Mouse (Mus musculus) hindbrain, embryonic 12.5 days (tissue): ENCODE data around the gene 4933430I17Rik. TPM values are rescaled to one million over a fixed set of nuclear protein-coding genes. Genes with fewer than 3 reads are reported as not detected.

Experiments
- ATAC-seq: fragments of 200-750 bp; cut with Nextera tagmentation; 2 replicates; pipeline ENCODE4 v1.8.0; 2017; ENCODE audit warnings: moderate TSS enrichment; ENCODE audit not compliant: low FRiP score
- H3K27ac ChIP-seq: fragments of 300-500 bp; sonication (generic); 2 replicates; pipeline ENCODE4 v1.5.1; 2016; ENCODE audit warnings: mild to moderate bottlenecking
- H3K27me3 ChIP-seq: fragments of 300-500 bp; sonication (generic); 2 replicates; pipeline ENCODE4 v1.6.1; 2016; ENCODE audit warnings: mild to moderate bottlenecking
- H3K36me3 ChIP-seq: fragments of 300-500 bp; sonication (generic); 2 replicates; pipeline ENCODE4 v1.6.1; 2016; ENCODE audit warnings: mild to moderate bottlenecking
- H3K4me1 ChIP-seq: fragments of 300-500 bp; sonication (generic); 2 replicates; pipeline ENCODE4 v1.6.1; 2016
- H3K4me2 ChIP-seq: fragments of 300-500 bp; sonication (generic); replicated peaks from 2 replicates; pipeline ENCODE4 v1.6.1; 2016; ENCODE audit warnings: mild to moderate bottlenecking
- H3K4me3 ChIP-seq: fragments of 300-500 bp; sonication (generic); 2 replicates; pipeline ENCODE4 v1.5.1; 2016; ENCODE audit warnings: mild to moderate bottlenecking
- H3K9ac ChIP-seq: fragments of 300-500 bp; sonication (generic); 2 replicates; pipeline ENCODE4 v1.6.1; 2016; ENCODE audit warnings: mild to moderate bottlenecking, moderate library complexity
- H3K9me3 ChIP-seq: fragments of 300-500 bp; sonication (generic); replicated peaks from 2 replicates; pipeline ENCODE4 v1.6.1; 2016; ENCODE audit warnings: mild to moderate bottlenecking
- WGBS: fragments of 180-500 bp; shearing (Covaris S2); methylation state at CpG from one replicate; pipeline ENCODE4 v1.1.7; 2016; 5-methylcytosine and 5-hydroxymethylcytosine counted together
- polyA plus RNA-seq: library from polyadenylated mRNA; unstranded; fragments of >200 nt; fragmentation: Nextera tagmentation; extraction: Ambion mirVana; gene quantifications from 2 replicates; pipeline ENCODE4 v1.2.1, GENCODE M21; 2016

4933430I17Rik gene
- polyA plus RNA-seq, 1 experiment from 2014 or later, result 0.84 TPM

DNA sequence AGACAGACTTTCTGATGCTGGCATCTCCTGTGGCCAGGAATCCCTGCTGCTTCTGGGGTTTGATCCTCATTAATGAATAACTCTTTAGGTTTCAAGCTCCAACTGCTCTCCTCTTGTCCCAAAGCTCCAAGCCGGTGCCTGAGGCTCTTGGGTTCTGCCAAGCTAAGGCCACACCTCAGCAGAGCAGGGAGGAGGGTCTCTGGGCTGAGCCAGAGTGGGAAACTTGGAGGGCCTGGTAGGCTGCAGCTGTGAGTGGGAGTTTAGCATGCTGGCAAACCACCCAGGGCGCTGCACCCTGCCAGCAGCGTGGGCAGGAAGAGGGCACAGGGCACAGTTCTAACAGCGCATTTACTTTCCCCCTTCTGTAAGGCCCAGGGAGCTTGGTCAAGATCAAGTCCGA lies 16.3 kb upstream of the 4933430I17Rik start:
- Histone ChIP-seq H3K4me2 (no peak overlapping the region), H3K36me3 (peaks cover 63% of the 10 kb centered on the region), H3K4me3 (no peak overlapping the region), H3K27ac (no peak overlapping the region), H3K9me3 (no peaks in the 10 kb centered on the region), H3K4me1 (no peaks in the 10 kb centered on the region), H3K27me3 (no peaks in the 10 kb centered on the region), H3K9ac (no peak overlapping the region)
- ATAC-seq, result no peak
- WGBS, result 79% methylated on average over 5 of the region's 5 CpGs

DNA sequence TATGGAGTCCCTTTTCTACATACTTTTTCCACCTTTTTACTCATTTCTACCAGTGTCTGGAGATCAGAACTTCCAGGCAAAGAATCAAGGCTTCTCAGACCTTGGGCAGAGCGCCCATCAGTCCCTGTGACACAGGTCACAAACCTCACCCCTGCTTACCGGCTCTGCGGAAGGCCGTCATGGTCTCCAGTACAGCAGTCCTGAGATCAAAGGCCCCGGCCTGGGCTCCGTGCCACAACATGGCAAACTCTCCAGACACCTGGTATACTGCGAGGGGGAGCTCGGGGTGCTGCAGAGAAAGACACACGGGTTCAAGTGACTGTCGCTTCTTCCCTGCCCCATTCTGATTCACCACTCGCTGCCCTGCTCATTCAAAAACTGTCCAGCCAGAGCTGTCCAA lies 15.2 kb upstream of the 4933430I17Rik start:
- Histone ChIP-seq H3K27me3 (no peaks in the 10 kb centered on the region), H3K4me3 (no peak overlapping the region), H3K9ac (no peak overlapping the region), H3K4me1 (no peaks in the 10 kb centered on the region), H3K9me3 (no peaks in the 10 kb centered on the region), H3K27ac (no peak overlapping the region), H3K4me2 (no peak overlapping the region), H3K36me3 (peaks cover 63% of the 10 kb centered on the region)
- ATAC-seq, result no peak
- 91% methylated on average over 11 of the region's 11 CpGs for WGBS

GRCm38 (mm10) chr4:62513998-62514506 lies 11.1 kb upstream of the 4933430I17Rik start:
- Histone ChIP-seq H3K9me3 (no peaks in the 10 kb centered on the region), H3K4me1 (peaks cover 17% of the 10 kb centered on the region), H3K36me3 (peaks cover 46% of the 10 kb centered on the region), H3K9ac (no peak overlapping the region), H3K4me3 (no peak overlapping the region), H3K27me3 (no peaks in the 10 kb centered on the region), H3K27ac (no peak overlapping the region), H3K4me2 (no peak overlapping the region)
- ATAC-seq, result no peak
- 52% methylated on average over 11 of the region's 11 CpGs for WGBS

- Histone ChIP-seq H3K36me3 (peaks cover 37% of the 10 kb centered on the region), H3K9me3 (no peaks in the 10 kb centered on the region), H3K27ac (no peak overlapping the region), H3K9ac (no peak overlapping the region), H3K27me3 (no peaks in the 10 kb centered on the region), H3K4me3 (no peak overlapping the region), H3K4me2 (no peak overlapping the region), H3K4me1 (peaks cover 20% of the 10 kb centered on the region)
- 83% methylated on average over 7 of the region's 7 CpGs for WGBS
- ATAC-seq, result no peak
These were observed 10.2 kb upstream of the 4933430I17Rik start for GRCm38 (mm10) chr4:62514995-62515394.

DNA sequence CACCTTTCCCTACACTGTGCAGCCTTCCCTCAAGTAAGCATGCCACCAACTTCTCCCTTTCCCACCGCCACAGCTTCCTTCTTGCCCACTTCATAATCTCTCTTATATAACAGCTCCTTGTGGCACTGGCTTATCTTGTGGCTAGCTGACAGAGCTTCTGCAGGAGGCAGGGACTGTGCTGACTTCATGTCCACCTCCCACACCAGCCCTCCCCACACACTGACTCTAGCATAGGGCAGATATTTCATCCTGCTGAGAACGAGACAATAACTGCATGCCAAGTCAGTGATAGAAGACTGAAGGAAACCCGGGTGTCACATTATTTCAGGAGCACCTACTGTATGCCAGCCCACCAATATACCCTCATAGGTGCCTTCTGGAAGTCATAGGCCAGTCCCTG lies 9.7 kb upstream of the 4933430I17Rik start:
- WGBS, result 70% methylated on average over 3 of the region's 3 CpGs
- Histone ChIP-seq H3K4me3 (no peak overlapping the region), H3K27ac (no peak overlapping the region), H3K4me1 (peaks cover 21% of the 10 kb centered on the region), H3K4me2 (no peak overlapping the region; the same call in 1 of the 2 replicates), H3K27me3 (no peaks in the 10 kb centered on the region), H3K9ac (no peak overlapping the region), H3K36me3 (peaks cover 32% of the 10 kb centered on the region), H3K9me3 (no peaks in the 10 kb centered on the region)
- ATAC-seq, result no peak

- 43% methylated on average over 2 of the region's 2 CpGs for WGBS
- no peak overlapping the region for H3K4me3 ChIP-seq
- H3K27ac ChIP-seq, result no peak overlapping the region; the same call in 1 of the 2 replicates
- 0 out of 2 replicates have a peak overlapping the region, but pooled peaks have one; percentile 28 for H3K9ac ChIP-seq
- H3K4me2 ChIP-seq, result no peak overlapping the region
- H3K36me3 ChIP-seq, result peaks cover 26% of the 10 kb centered on the region
- no peaks in the 10 kb centered on the region for H3K27me3 ChIP-seq
- H3K4me1 ChIP-seq, result peaks cover 22% of the 10 kb centered on the region
- ATAC-seq, result no peak
- H3K9me3 ChIP-seq, result no peaks in the 10 kb centered on the region
These were observed 9.1 kb upstream of the 4933430I17Rik start for GRCm38 (mm10) chr4:62516079-62516478.

DNA sequence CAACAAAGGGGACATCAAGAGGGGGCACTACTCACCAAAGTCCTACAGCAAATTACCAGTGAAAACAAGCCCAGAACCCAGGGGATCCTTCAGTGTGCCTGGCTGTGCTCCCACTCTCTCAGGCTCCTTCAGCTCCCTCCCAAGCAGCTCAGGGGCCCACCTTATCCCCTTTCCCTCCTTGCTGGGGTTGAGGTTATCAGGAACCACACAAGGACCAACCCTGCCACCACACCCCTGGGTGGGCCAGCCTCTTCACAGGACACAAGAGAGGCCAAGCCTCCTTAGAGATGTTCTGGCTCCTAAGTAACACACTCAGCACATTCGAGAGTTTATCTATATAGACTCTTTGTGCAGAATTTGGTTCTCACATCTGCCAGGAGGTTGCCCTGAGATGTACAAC lies 8.6 kb upstream of the 4933430I17Rik start:
- H3K4me2 ChIP-seq, result no peak overlapping the region
- H3K27me3 ChIP-seq, result no peaks in the 10 kb centered on the region
- H3K9me3 ChIP-seq, result no peaks in the 10 kb centered on the region
- ATAC-seq, result no peak
- H3K4me1 ChIP-seq, result peaks cover 22% of the 10 kb centered on the region
- no peak overlapping the region for H3K9ac ChIP-seq
- H3K4me3 ChIP-seq, result no peak overlapping the region
- no peak overlapping the region for H3K27ac ChIP-seq
- peaks cover 21% of the 10 kb centered on the region for H3K36me3 ChIP-seq
- 89% methylated on average over 1 of the region's 1 CpGs for WGBS

GRCm38 (mm10) chr4:62517046-62517445 lies 8.1 kb upstream of the 4933430I17Rik start:
- no peak for ATAC-seq
- peaks cover 16% of the 10 kb centered on the region for H3K36me3 ChIP-seq
- no peak overlapping the region for H3K9ac ChIP-seq
- whole genome bisulfite sequencing, result 89% methylated on average over 8 of the region's 8 CpGs
- H3K9me3 ChIP-seq, result no peaks in the 10 kb centered on the region
- peaks cover 22% of the 10 kb centered on the region for H3K4me1 ChIP-seq
- H3K27me3 ChIP-seq, result no peaks in the 10 kb centered on the region
- no peak overlapping the region for H3K4me2 ChIP-seq
- 0 out of 2 replicates have a peak overlapping the region, but pooled peaks have one; percentile 5 for H3K27ac ChIP-seq
- H3K4me3 ChIP-seq, result no peak overlapping the region

DNA sequence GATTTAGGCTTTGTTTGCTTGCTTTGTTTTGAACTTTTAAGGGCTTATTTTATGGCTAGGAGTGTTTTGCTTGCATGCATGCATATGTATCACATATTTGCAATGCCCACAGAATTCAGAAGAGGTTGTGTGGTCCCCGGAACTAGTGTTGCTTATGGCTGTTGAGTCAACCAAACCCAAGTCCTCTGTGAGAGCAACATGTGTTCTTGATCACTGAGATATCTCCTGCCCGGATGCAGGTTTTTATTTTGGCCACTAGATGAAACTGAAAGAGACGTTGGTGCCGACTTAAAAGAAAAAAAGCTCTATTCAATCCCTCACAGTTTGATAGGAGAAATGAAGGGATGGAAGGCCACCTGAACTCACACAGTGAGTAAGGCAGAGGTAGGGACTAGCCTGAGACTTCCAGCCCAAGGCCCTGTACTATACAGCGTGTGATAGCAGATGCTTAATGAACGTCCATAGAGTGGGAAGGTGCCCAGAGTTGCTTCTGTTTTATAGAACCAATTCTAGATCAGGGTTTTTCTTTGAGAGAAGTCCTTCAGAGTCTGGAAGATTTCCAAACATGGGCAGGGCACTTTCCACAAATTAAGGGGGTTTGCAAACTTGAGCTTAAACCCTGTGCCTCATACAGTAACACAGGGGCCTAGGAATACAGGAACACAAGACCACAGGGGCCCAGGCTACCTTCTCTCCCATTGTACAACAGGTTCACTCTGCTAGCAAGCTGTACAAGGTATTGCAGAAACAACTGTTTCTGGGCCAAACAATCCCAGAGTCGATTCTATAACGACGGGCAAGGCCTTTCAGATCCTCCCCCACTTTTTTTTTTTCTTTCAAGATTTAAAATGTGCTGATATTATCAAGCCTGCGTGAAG lies 7.4 kb upstream of the 4933430I17Rik start:
- Histone ChIP-seq H3K9ac (no peak overlapping the region; the same call in 1 of the 2 replicates), H3K27ac (0 out of 2 replicates have a peak overlapping the region, but pooled peaks have one; percentile 5), H3K4me1 (peaks cover 22% of the 10 kb centered on the region), H3K27me3 (no peaks in the 10 kb centered on the region), H3K36me3 (peaks cover 15% of the 10 kb centered on the region), H3K4me3 (0 out of 2 replicates have a peak overlapping the region, but pooled peaks have one; percentile 75), H3K4me2 (0 out of 2 replicates have a peak overlapping the region, but pooled peaks have one; percentile 72), H3K9me3 (no peaks in the 10 kb centered on the region)
- 83% methylated on average over 10 of the region's 10 CpGs for WGBS
- ATAC-seq, result no peak

GRCm38 (mm10) chr4:62518416-62519121 lies 6.6 kb upstream of the 4933430I17Rik start:
- no peak overlapping the region for H3K27ac ChIP-seq
- H3K27me3 ChIP-seq, result no peaks in the 10 kb centered on the region
- H3K4me1 ChIP-seq, result peaks cover 23% of the 10 kb centered on the region
- peak overlapping the region; percentile 74; the same call in 1 of the 2 replicates for H3K9ac ChIP-seq
- no peak for ATAC-seq
- H3K4me3 ChIP-seq, result peak overlapping the region; percentile 75
- peak overlapping the region; percentile 72 for H3K4me2 ChIP-seq
- H3K36me3 ChIP-seq, result peaks cover 9% of the 10 kb centered on the region
- no peaks in the 10 kb centered on the region for H3K9me3 ChIP-seq
- 52% methylated on average over 13 of the region's 13 CpGs for WGBS

GRCm38 (mm10) chr4:62519122-62519848 lies 5.9 kb upstream of the 4933430I17Rik start:
- no peaks in the 10 kb centered on the region for H3K27me3 ChIP-seq
- peak overlapping the region; percentile 74 for H3K9ac ChIP-seq
- peaks cover 30% of the 10 kb centered on the region for H3K4me1 ChIP-seq
- H3K4me3 ChIP-seq, result peak overlapping the region; percentile 75
- peaks cover 8% of the 10 kb centered on the region for H3K36me3 ChIP-seq
- H3K9me3 ChIP-seq, result no peaks in the 10 kb centered on the region
- H3K27ac ChIP-seq, result peak overlapping the region; percentile 83
- peak overlapping the region; percentile 72 for H3K4me2 ChIP-seq
- WGBS, result 2% methylated on average over 26 of the region's 26 CpGs
- peak; percentile 76 for ATAC-seq
